Mouse (Mus musculus) heart, embryonic 12.5 days (tissue): ENCODE data around the gene Bivm. TPM values are rescaled to one million over a fixed set of nuclear protein-coding genes. Genes with fewer than 3 reads are reported as not detected.

Source experiments
- ATAC-seq: fragments of 200-750 bp; cut with Nextera tagmentation; 2 replicates; pipeline ENCODE4 v1.8.0; 2017; ENCODE audit warnings: moderate TSS enrichment, moderate library complexity; ENCODE audit not compliant: insufficient number of reproducible peaks, low FRiP score
- H3K27ac ChIP-seq: fragments of 300-500 bp; sonication (generic); 2 replicates; pipeline ENCODE4 v1.5.1; 2016; ENCODE audit warnings: mild to moderate bottlenecking, moderate library complexity; ENCODE audit not compliant: poor library complexity, severe bottlenecking
- H3K27me3 ChIP-seq: fragments of 300-500 bp; sonication (generic); replicated peaks from 2 replicates; pipeline ENCODE4 v1.6.1; 2016; ENCODE audit warnings: mild to moderate bottlenecking, moderate library complexity
- H3K36me3 ChIP-seq: fragments of 300-500 bp; sonication (generic); 2 replicates; pipeline ENCODE4 v1.6.1; 2016; ENCODE audit warnings: mild to moderate bottlenecking, moderate library complexity
- H3K4me1 ChIP-seq: fragments of 300-500 bp; sonication (generic); replicated peaks from 2 replicates; pipeline ENCODE4 v1.6.1; 2016; ENCODE audit warnings: mild to moderate bottlenecking
- H3K4me2 ChIP-seq: fragments of 300-500 bp; sonication (generic); 2 replicates; pipeline ENCODE4 v1.6.1; 2016; ENCODE audit warnings: mild to moderate bottlenecking, moderate library complexity
- H3K4me3 ChIP-seq: fragments of 300-500 bp; sonication (generic); 2 replicates; pipeline ENCODE4 v1.5.1; 2016; ENCODE audit warnings: mild to moderate bottlenecking
- H3K9ac ChIP-seq: fragments of 300-500 bp; sonication (generic); 2 replicates; pipeline ENCODE4 v1.6.1; 2016; ENCODE audit warnings: mild to moderate bottlenecking, moderate library complexity
- H3K9me3 ChIP-seq: fragments of 300-500 bp; sonication (generic); replicated peaks from 2 replicates; pipeline ENCODE4 v1.6.1; 2016; ENCODE audit warnings: mild to moderate bottlenecking, moderate library complexity
- WGBS: fragments of 180-500 bp; shearing (Covaris S2); methylation state at CpG from one replicate; pipeline ENCODE4 v1.1.7; 2016; 5-methylcytosine and 5-hydroxymethylcytosine counted together
- polyA plus RNA-seq: library from polyadenylated mRNA; unstranded; fragments of >200 nt; fragmentation: Nextera tagmentation; extraction: Ambion mirVana; gene quantifications from 2 replicates; pipeline ENCODE4 v1.2.1, GENCODE M21; 2016

Gene Bivm
- polyA plus RNA-seq, result 14.9 and 16.3 TPM in 2 replicates

- under 1% methylated on average over 39 of the region's 39 CpGs for WGBS
- peak within 1 kb of the TSS; percentile 78 for H3K4me3 ChIP-seq
- peak within 1 kb of the TSS; percentile 98 for H3K27ac ChIP-seq
- peak within 1 kb of the TSS; percentile 77 for H3K4me2 ChIP-seq
- ATAC-seq, result peak; percentile 94
- no peaks in the 10 kb centered on the region for H3K9me3 ChIP-seq
- H3K4me1 ChIP-seq, result 0 out of 2 replicates have a peak, but pooled peaks cover 2% of the 10 kb centered on the region
- peak within 1 kb of the TSS; percentile 86 for H3K9ac ChIP-seq
- H3K36me3 ChIP-seq, result peaks cover 28% of the 10 kb centered on the region
- H3K27me3 ChIP-seq, result no peaks in the 10 kb centered on the region
Observed at GRCm38 (mm10) chr1:44118239-44119054, at the start of gene Bivm, which contains the start of gene Kdelc1. Gene Bivm, plus strand, starts transcription at chr1:44118957. Gene Kdelc1, minus strand, starts transcription at chr1:44118808.

- Histone ChIP-seq H3K27me3 (no peaks in the 10 kb centered on the region), H3K9ac (peak overlapping the region; percentile 91)
- under 1% methylated on average over 55 of the region's 55 CpGs for WGBS
Observed at GRCm38 (mm10) chr1:44101448-44102225, 17.1 kb upstream of the Bivm start.

DNA sequence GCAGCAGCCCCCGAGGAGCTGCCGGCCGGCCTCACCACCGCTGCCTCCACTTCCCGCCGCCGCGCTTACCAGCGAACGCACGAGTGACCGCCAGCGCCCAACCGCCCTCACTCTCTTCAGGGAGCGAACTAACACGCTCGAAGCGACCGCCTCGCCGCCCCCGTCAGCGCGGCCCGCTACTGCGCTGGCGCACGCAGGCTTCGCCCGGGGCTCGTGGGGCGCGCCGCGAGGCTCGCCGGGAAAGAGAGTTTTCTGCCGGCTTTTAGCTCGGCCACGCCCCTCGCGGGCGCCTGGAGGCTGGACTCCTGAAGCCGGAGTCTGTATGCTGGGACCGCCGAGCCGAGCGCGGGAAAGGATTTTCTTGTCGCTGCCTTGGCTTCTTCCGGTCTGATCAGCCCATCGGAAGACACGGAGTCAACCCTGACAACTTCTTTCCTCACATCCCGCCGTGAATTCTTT lies 16.5 kb upstream of the Bivm start, which contains the start of gene Tex30:
Gene Tex30 (minus strand): TSS at position 183 of the 459 bp plus-strand sequence.
- WGBS, result under 1% methylated on average over 55 of the region's 55 CpGs
- H3K27ac ChIP-seq, result peak within 1 kb of the TSS; percentile 96
- H3K9ac ChIP-seq, result peak within 1 kb of the TSS; percentile 91
- H3K4me3 ChIP-seq, result peak within 1 kb of the TSS; percentile 91
- peaks cover 6% of the 10 kb centered on the region for H3K4me1 ChIP-seq
- peaks cover 28% of the 10 kb centered on the region for H3K36me3 ChIP-seq
- no peaks in the 10 kb centered on the region for H3K9me3 ChIP-seq
- H3K4me2 ChIP-seq, result peak within 1 kb of the TSS; percentile 77
- peak; percentile 97 for ATAC-seq
- H3K27me3 ChIP-seq, result no peaks in the 10 kb centered on the region

More at GRCm38 (mm10) chr1:44101448-44102225, 17.1 kb upstream of the Bivm start:
- Histone ChIP-seq H3K4me3 (peak overlapping the region; percentile 91), H3K9me3 (no peaks in the 10 kb centered on the region), H3K4me1 (peaks cover 6% of the 10 kb centered on the region), H3K4me2 (peak overlapping the region; percentile 77), H3K36me3 (peaks cover 32% of the 10 kb centered on the region), H3K27ac (peak overlapping the region; percentile 96)
- peak; percentile 72 for ATAC-seq

DNA sequence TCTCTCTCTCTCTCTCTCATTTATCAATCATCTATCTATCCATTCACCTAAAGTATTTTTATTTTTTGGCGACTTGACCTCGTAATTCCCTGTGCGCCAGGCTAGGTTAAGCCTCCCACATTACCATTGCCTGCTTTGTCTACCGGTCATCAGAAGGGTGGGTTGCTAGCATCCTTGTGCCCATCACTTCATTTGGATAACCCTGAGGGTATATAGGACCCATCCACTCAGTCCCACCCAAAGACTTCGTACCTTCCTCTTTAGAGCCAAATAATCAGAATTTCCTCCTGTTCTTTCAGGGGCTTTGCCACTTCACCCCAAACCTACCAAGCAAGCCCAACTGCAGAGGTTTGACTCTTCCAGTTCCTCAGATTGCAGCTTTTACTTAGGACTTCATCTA lies 15.8 kb upstream of the Bivm start:
- Histone ChIP-seq H3K9ac (peak overlapping the region; percentile 62; the same call in 1 of the 2 replicates), H3K4me3 (peak overlapping the region; percentile 91), H3K27me3 (no peaks in the 10 kb centered on the region), H3K4me2 (peak overlapping the region; percentile 77), H3K27ac (no peak overlapping the region), H3K36me3 (peaks cover 27% of the 10 kb centered on the region), H3K4me1 (peaks cover 6% of the 10 kb centered on the region), H3K9me3 (no peaks in the 10 kb centered on the region)
- ATAC-seq, result no peak
- 21% methylated on average over 5 of the region's 5 CpGs for WGBS

DNA sequence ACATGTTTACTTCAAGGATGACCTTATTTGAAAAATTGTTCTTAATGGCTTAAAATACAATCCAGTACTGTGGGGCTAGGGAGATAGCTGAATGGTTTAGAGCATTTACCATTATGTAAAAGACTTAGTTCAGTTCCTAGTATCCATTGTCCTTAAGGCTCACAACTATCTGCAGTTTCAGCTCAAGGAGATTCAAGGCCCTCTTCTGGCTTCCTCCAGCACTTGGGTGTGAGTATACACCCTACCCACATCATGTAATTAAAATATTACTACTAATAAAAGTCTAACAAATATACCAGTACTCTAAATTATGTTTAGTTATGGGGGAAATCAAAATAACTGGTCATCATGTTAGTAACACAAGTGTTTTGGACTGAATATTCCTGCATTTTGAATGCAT lies 1.2 kb upstream of the Bivm start:
- H3K27ac ChIP-seq, result no peak overlapping the region

DNA sequence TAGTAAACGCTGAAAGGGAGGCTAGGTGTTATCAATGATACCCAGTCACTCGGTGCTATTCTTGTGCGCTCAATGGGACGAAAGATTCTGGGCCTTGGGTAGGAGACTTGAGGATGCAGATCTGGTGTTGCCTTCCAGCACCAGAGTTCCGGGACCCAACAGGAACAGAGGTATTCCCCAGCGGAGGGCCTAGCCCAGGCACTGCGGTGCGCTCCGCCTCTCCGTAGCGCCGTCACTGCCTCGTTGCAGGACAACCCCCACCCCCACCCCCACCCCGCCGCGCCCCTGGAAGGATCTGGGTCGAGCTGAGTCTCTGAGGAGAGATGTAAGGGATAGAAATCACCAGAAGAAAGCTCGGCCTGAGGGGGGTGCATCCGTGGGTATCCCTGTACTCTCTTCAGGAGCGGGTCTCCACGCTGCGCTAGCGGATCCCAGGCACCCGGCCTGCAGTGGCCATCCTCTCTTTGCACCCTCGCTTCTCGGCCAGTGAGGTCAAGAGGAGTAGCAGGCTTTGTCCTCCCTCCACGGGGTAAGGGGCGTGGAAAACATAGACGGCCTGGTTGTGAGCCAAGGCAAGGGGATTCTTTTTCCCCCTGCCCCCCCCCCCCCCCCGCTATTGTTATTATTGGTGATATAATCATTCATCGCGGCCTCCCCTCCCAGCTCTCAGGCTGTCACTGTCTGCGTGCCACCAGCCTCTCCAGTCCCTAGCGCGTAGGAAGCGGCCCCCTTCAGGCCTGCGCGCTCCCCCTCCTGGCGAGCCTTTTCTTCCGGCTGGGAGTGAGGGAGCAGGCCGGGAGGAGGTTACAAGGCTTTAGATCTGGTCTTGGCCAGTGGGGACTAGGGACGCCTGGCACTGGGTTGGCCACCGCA lies 680 bp downstream of the Bivm start:
- Histone ChIP-seq H3K4me3 (peak overlapping the region; percentile 78), H3K9me3 (no peaks in the 10 kb centered on the region), H3K27ac (peak overlapping the region; percentile 98), H3K36me3 (peaks cover 32% of the 10 kb centered on the region), H3K9ac (peak overlapping the region; percentile 86), H3K27me3 (no peaks in the 10 kb centered on the region), H3K4me2 (peak overlapping the region; percentile 77), H3K4me1 (0 out of 2 replicates have a peak, but pooled peaks cover 2% of the 10 kb centered on the region)
- 0% methylated on average over 42 of the region's 43 CpGs for WGBS
- ATAC-seq, result peak; percentile 90

More for the DNA sequence above, 1.2 kb upstream of the Bivm start:
- Histone ChIP-seq H3K36me3 (peaks cover 29% of the 10 kb centered on the region), H3K4me2 (peak overlapping the region; percentile 58), H3K4me3 (0 out of 2 replicates have a peak overlapping the region, but pooled peaks have one; percentile 21), H3K4me1 (0 out of 2 replicates have a peak, but pooled peaks cover 2% of the 10 kb centered on the region), H3K9ac (no peak overlapping the region), H3K27me3 (no peaks in the 10 kb centered on the region), H3K9me3 (no peaks in the 10 kb centered on the region)
- ATAC-seq, result no peak

DNA sequence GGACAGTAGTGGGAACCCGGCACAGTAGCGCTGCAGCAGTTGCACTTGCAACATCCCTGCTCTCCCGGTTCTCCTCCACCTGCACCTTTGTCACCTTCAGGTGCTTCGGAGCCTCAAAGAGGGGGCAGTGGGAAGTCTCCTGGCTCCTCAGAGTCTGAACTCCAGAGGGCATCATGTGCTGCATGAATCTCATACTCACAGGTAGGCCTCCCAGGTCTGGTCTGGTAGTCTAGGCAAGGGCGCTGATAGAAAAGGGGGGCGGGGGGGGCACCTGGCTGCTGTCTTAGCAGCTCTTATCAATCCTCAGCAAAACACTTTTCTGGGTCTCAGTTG lies 1.3 kb downstream of the Bivm start:
- H3K4me3 ChIP-seq, result peak overlapping the region; percentile 78
- peaks cover 30% of the 10 kb centered on the region for H3K36me3 ChIP-seq
- H3K27me3 ChIP-seq, result no peaks in the 10 kb centered on the region
- 0 out of 2 replicates have a peak, but pooled peaks cover 2% of the 10 kb centered on the region for H3K4me1 ChIP-seq
- ATAC-seq, result 0 out of 2 replicates have a peak, but pooled peaks have one; percentile 1
- 8% methylated on average over 6 of the region's 6 CpGs for WGBS
- H3K9me3 ChIP-seq, result no peaks in the 10 kb centered on the region
- H3K4me2 ChIP-seq, result peak overlapping the region; percentile 77
- peak overlapping the region; percentile 86 for H3K9ac ChIP-seq
- H3K27ac ChIP-seq, result peak overlapping the region; percentile 98

DNA sequence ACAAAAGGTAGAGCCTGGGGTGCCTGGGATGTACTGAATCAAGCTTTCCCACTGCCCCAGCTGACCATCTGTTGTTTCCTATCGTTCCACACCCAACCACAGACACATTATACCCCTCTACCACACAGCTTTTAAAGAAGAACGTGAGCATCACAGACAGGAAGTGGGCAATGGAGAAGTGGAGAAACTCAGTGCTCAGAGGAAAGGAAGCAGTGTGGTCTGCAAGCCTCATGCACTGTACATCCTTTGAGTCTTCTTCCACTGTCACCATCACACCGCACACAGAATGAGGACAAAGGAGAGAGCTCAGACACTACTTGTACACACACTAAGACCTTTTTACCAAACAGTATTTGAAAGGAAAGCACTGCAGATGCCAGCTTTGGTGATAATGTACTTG lies 3.5 kb downstream of the Bivm start:
- ATAC-seq, result no peak
- Histone ChIP-seq H3K27ac (no peak overlapping the region), H3K9ac (no peak overlapping the region), H3K4me2 (no peak overlapping the region), H3K36me3 (peaks cover 30% of the 10 kb centered on the region), H3K4me1 (0 out of 2 replicates have a peak, but pooled peaks cover 2% of the 10 kb centered on the region), H3K9me3 (no peaks in the 10 kb centered on the region), H3K27me3 (no peaks in the 10 kb centered on the region), H3K4me3 (no peak overlapping the region)
- WGBS, result 68% methylated on average over 3 of the region's 3 CpGs

- H3K27ac ChIP-seq, result no peak overlapping the region
- no peak overlapping the region for H3K4me3 ChIP-seq
- H3K9me3 ChIP-seq, result no peaks in the 10 kb centered on the region
- H3K4me1 ChIP-seq, result no peaks in the 10 kb centered on the region
- no peak for ATAC-seq
- WGBS, result 85% methylated on average over 4 of the region's 4 CpGs
- H3K9ac ChIP-seq, result no peak overlapping the region
- peaks cover 43% of the 10 kb centered on the region for H3K36me3 ChIP-seq
- H3K4me2 ChIP-seq, result no peak overlapping the region
- H3K27me3 ChIP-seq, result no peaks in the 10 kb centered on the region
Observed at GRCm38 (mm10) chr1:44125590-44125989, 6.8 kb downstream of the Bivm start.

GRCm38 (mm10) chr1:44129929-44130581 lies 11.3 kb downstream of the Bivm start:
- no peaks in the 10 kb centered on the region for H3K9me3 ChIP-seq
- peaks cover 40% of the 10 kb centered on the region for H3K36me3 ChIP-seq
- H3K9ac ChIP-seq, result no peak overlapping the region
- WGBS, result 56% methylated on average over 4 of the region's 4 CpGs
- no peak overlapping the region for H3K27ac ChIP-seq
- ATAC-seq, result no peak
- H3K4me1 ChIP-seq, result no peaks in the 10 kb centered on the region
- H3K4me2 ChIP-seq, result no peak overlapping the region
- H3K4me3 ChIP-seq, result no peak overlapping the region
- no peaks in the 10 kb centered on the region for H3K27me3 ChIP-seq
